Mouse (Mus musculus) ES-E14 (cell line): ENCODE results near the gene Sh3pxd2b. TPM values are rescaled to one million over a fixed set of nuclear protein-coding genes. Genes with fewer than 3 reads are reported as not detected.

Source experiments
- DNase-seq: peaks from one replicate; pipeline ENCODE4 v3.0.0-alpha.2; 2013; ENCODE audit warnings: low read depth, low spot score
- H3K27ac ChIP-seq: 2 replicates; pipeline ENCODE4 v1.5.1; 2012; ENCODE audit warnings: low read depth, mild to moderate bottlenecking, low read length, moderate library complexity, mixed read lengths; ENCODE audit not compliant: poor library complexity, insufficient read depth, severe bottlenecking
- H3K36me3 ChIP-seq: 2 replicates; pipeline ENCODE4 v1.6.1; 2012; ENCODE audit warnings: mild to moderate bottlenecking, low read length, moderate library complexity, mixed read lengths; ENCODE audit not compliant: control insufficient read depth, poor library complexity, insufficient read depth, severe bottlenecking
- H3K4me1 ChIP-seq, 2 experiments: fragments of 150-350 bp in 1 of 2; sonication (generic) in 1 of 2; 2 replicates each; pipeline ENCODE4 v1.6.1; 2012; ENCODE audit warnings: low read length in 2 of 2, mild to moderate bottlenecking in 1 of 2, mixed read lengths in 1 of 2; ENCODE audit not compliant: control insufficient read depth in 2 of 2, insufficient read depth in 2 of 2, poor library complexity in 1 of 2
- H3K4me3 ChIP-seq, 2 experiments: fragments of 150-350 bp in 1 of 2; sonication (generic) in 1 of 2; 2 replicates each; pipeline ENCODE4 v1.5.1; 2012; ENCODE audit warnings: low read length in 2 of 2, low read depth in 1 of 2, mild to moderate bottlenecking in 1 of 2, mixed read lengths in 1 of 2; ENCODE audit not compliant: insufficient read depth in 1 of 2, poor library complexity in 1 of 2, severe bottlenecking in 1 of 2
- H3K9ac ChIP-seq: 2 replicates; pipeline ENCODE4 v1.6.1; 2012; ENCODE audit warnings: low read depth, mild to moderate bottlenecking, low read length, mixed read lengths; ENCODE audit not compliant: poor library complexity, insufficient read depth, severe bottlenecking
- H3K9me3 ChIP-seq: fragments of 150-350 bp; sonication (generic); 2 replicates; pipeline ENCODE4 v1.6.1; 2012; ENCODE audit warnings: low read depth, mild to moderate bottlenecking, low read length; ENCODE audit not compliant: control insufficient read depth, insufficient read depth
- CHD2 ChIP-seq: IDR thresholded peaks from 2 replicates; pipeline ENCODE4 v1.6.1; 2014; ENCODE audit warnings: mild to moderate bottlenecking, low read depth, low read length, inconsistent platforms
- HCFC1 ChIP-seq: IDR thresholded peaks from 2 replicates; pipeline ENCODE4 v1.6.1; 2012; ENCODE audit warnings: low read length, inconsistent platforms, borderline replicate concordance; ENCODE audit not compliant: insufficient read depth
- MAFK ChIP-seq: IDR thresholded peaks from 2 replicates; pipeline ENCODE4 v1.6.1; 2014; ENCODE audit warnings: mild to moderate bottlenecking, low read depth, low read length, inconsistent platforms; ENCODE audit not compliant: insufficient read depth
- ZC3H11A ChIP-seq: IDR thresholded peaks from 2 replicates; pipeline ENCODE4 v1.6.1; 2012; ENCODE audit warnings: low read depth, mild to moderate bottlenecking, inconsistent platforms, low read length, borderline replicate concordance
- ZNF384 ChIP-seq: IDR thresholded peaks from 2 replicates; pipeline ENCODE4 v1.6.1; 2012; ENCODE audit warnings: low read depth, low read length, inconsistent platforms
- in situ Hi-C, 2 experiments: fragments of 600-800 bp; cut with MboI; formaldehyde crosslinking; loops; one replicate each; pipeline ENCODE4 v1.15.1; 2025; ENCODE audit warnings: low sequenced_read_pairs in 2 of 2, inconsistent platforms in 1 of 2; ENCODE audit not compliant: unreplicated experiment in 2 of 2
- total RNA-seq: library from RNA; depleted of rRNA; stranded (reverse); fragments of 300-350 nt; gene quantifications from 2 replicates; pipeline ENCODE4 v1.2.3, GENCODE M21; 2012

Sh3pxd2b gene
- total RNA-seq, 1 experiment = 6.8 TPM

- H3K4me3 ChIP-seq = peak overlapping the region; percentile 22 to 49; a peak in 2 of 4 replicates
- 0 out of 2 replicates have a peak overlapping the region, but pooled peaks have one; percentile 6 for H3K9ac ChIP-seq
- in situ Hi-C loops = no loop called here
- no peaks in the 10 kb centered on the region for H3K36me3 ChIP-seq
- no peaks in the 10 kb centered on the region for H3K9me3 ChIP-seq
- TF ChIP-seq CHD2 = no peak
- no peak for TF ChIP-seq ZNF384
- no peak for TF ChIP-seq MAFK
- TF ChIP-seq ZC3H11A = no peak
- TF ChIP-seq HCFC1 = no peak
- H3K4me1 ChIP-seq = no peaks in the 10 kb centered on the region
- no peak overlapping the region for H3K27ac ChIP-seq
- no peak for DNase-seq
Measured at GRCm38 (mm10) chr11:32300279-32301267, 47.0 kb upstream of the Sh3pxd2b start.

GRCm38 (mm10) chr11:32301506-32301905, 46.1 kb upstream of the Sh3pxd2b start:
- Histone ChIP-seq H3K4me1 (no peaks in the 10 kb centered on the region), H3K9me3 (no peaks in the 10 kb centered on the region), H3K9ac (no peak overlapping the region), H3K27ac (no peak overlapping the region), H3K4me3 (no peak overlapping the region), H3K36me3 (no peaks in the 10 kb centered on the region)
- TF ChIP-seq MAFK = no peak
- TF ChIP-seq ZC3H11A = no peak
- no peak for TF ChIP-seq ZNF384
- TF ChIP-seq HCFC1 = no peak
- no peak for TF ChIP-seq CHD2
- DNase-seq = no peak
- in situ Hi-C loops = no loop called here

- Histone ChIP-seq H3K27ac (no peak overlapping the region), H3K9me3 (no peaks in the 10 kb centered on the region), H3K9ac (no peak overlapping the region), H3K36me3 (no peaks in the 10 kb centered on the region), H3K4me1 (no peaks in the 10 kb centered on the region), H3K4me3 (no peak overlapping the region)
- DNase-seq = no peak
- TF ChIP-seq MAFK = no peak
- TF ChIP-seq ZC3H11A = no peak
- TF ChIP-seq ZNF384 = no peak
- TF ChIP-seq CHD2 = no peak
- TF ChIP-seq HCFC1 = no peak
- in situ Hi-C loops = no loop called here
Measured at GRCm38 (mm10) chr11:32302824-32303419, 44.7 kb upstream of the Sh3pxd2b start.

- no peak for TF ChIP-seq HCFC1
- TF ChIP-seq CHD2 = no peak
- no peak for TF ChIP-seq ZC3H11A
- TF ChIP-seq ZNF384 = no peak
- TF ChIP-seq MAFK = no peak
- H3K27ac ChIP-seq = no peak overlapping the region
- H3K9ac ChIP-seq = no peak overlapping the region
- no peaks in the 10 kb centered on the region for H3K4me1 ChIP-seq
- no peaks in the 10 kb centered on the region for H3K36me3 ChIP-seq
- no peak overlapping the region for H3K4me3 ChIP-seq
- DNase-seq = no peak
- in situ Hi-C loops = no loop called here
- H3K9me3 ChIP-seq = no peaks in the 10 kb centered on the region
Measured at GRCm38 (mm10) chr11:32303455-32303854, 44.2 kb upstream of the Sh3pxd2b start.
